Mouse (Mus musculus) CH12.LX (cell line): ENCODE data around the gene Btbd9. TPM values are rescaled to one million over a fixed set of nuclear protein-coding genes. Genes with fewer than 3 reads are reported as not detected.

Experiments used
- DNase-seq: peaks from one replicate; pipeline ENCODE4 v3.0.0-alpha.2; 2013; ENCODE audit errors: extremely low read depth
- H3K27ac ChIP-seq: 2 replicates; pipeline ENCODE4 v1.5.1; 2012; ENCODE audit warnings: low read depth, mild to moderate bottlenecking, control low read depth, moderate library complexity; ENCODE audit not compliant: insufficient read depth
- H3K27me3 ChIP-seq: replicated peaks from 2 replicates; pipeline ENCODE3; 2012; ENCODE audit warnings: inconsistent platforms
- H3K36me3 ChIP-seq, 2 experiments: replicated peaks in 1 of 2; 2 replicates each; pipeline versions ENCODE3 to v1.6.1; 2012; ENCODE audit warnings: inconsistent platforms in 1 of 2, low read length in 1 of 2, mild to moderate bottlenecking in 1 of 2, mixed read lengths in 1 of 2, moderate library complexity in 1 of 2; ENCODE audit not compliant: control insufficient read depth in 1 of 2, insufficient read depth in 1 of 2
- H3K4me1 ChIP-seq, 2 experiments: 2 replicates each; pipeline ENCODE4 v1.6.1; 2012; ENCODE audit warnings: inconsistent platforms in 1 of 2, moderate library complexity in 1 of 2; ENCODE audit not compliant: insufficient read depth in 2 of 2, control insufficient read depth in 1 of 2
- H3K4me2 ChIP-seq: 2 replicates; pipeline ENCODE4 v1.6.1; 2012; ENCODE audit warnings: low read depth, mild to moderate bottlenecking, control low read depth; ENCODE audit not compliant: poor library complexity, insufficient read depth, severe bottlenecking
- H3K4me3 ChIP-seq, 3 experiments: fragments of 150-350 bp in 1 of 3; sonication (generic) in 1 of 3; replicated peaks in 1 of 3; 2 replicates each; pipeline versions ENCODE3 to v1.5.1; 2011 to 2012; ENCODE audit warnings: low read depth in 2 of 3, low read length in 2 of 3, mild to moderate bottlenecking in 2 of 3, moderate library complexity in 2 of 3, control low read depth in 1 of 3, improper control_type of control experiment in 1 of 3, inconsistent platforms in 1 of 3, mixed read lengths in 1 of 3; ENCODE audit not compliant: poor library complexity in 1 of 3
- H3K79me2 ChIP-seq: replicated peaks from 2 replicates; pipeline ENCODE4 v1.6.1; 2012; ENCODE audit warnings: mild to moderate bottlenecking, moderate library complexity; ENCODE audit not compliant: control insufficient read depth, poor library complexity, insufficient read depth, severe bottlenecking; ENCODE audit errors: extremely low read depth
- H3K9ac ChIP-seq: 2 replicates; pipeline ENCODE4 v1.6.1; 2012; ENCODE audit warnings: low read depth, mild to moderate bottlenecking, control low read depth, moderate library complexity; ENCODE audit not compliant: insufficient read depth
- H3K9me3 ChIP-seq: replicated peaks from 2 replicates; pipeline ENCODE3; 2012; ENCODE audit warnings: low read length, inconsistent platforms, mixed read lengths
- CHD1 ChIP-seq: IDR thresholded peaks from 2 replicates; pipeline ENCODE4 v1.6.1; 2012; ENCODE audit warnings: low read depth, low read length, improper control_type of control experiment, inconsistent platforms
- CTCF ChIP-seq, 2 experiments: IDR thresholded peaks in 1 of 2; conservative IDR thresholded peaks in 1 of 2; 2 replicates each; pipeline ENCODE4 v1.5.1; 2011 to 2012; ENCODE audit warnings: low read depth in 2 of 2, low read length in 2 of 2, improper control_type of control experiment in 1 of 2, inconsistent platforms in 1 of 2, mild to moderate bottlenecking in 1 of 2, moderate library complexity in 1 of 2
- E2F4 ChIP-seq: IDR thresholded peaks from 2 replicates; pipeline ENCODE4 v1.6.1; 2011; ENCODE audit warnings: low read depth, low read length, improper control_type of control experiment; ENCODE audit not compliant: insufficient replicate concordance
- ELF1 ChIP-seq: IDR thresholded peaks from 2 replicates; pipeline ENCODE4 v1.6.1; 2014; ENCODE audit warnings: low read depth, mild to moderate bottlenecking, inconsistent platforms, low read length, improper control_type of control experiment
- GABPA ChIP-seq: IDR thresholded peaks from 2 replicates; pipeline ENCODE4 v1.6.1; 2012; ENCODE audit warnings: low read depth, low read length, improper control_type of control experiment, inconsistent platforms; ENCODE audit not compliant: insufficient replicate concordance
- JUN ChIP-seq: IDR thresholded peaks from 2 replicates; pipeline ENCODE4 v1.6.1; 2011; ENCODE audit warnings: low read depth, mild to moderate bottlenecking, low read length, improper control_type of control experiment, moderate library complexity; ENCODE audit not compliant: insufficient read depth
- JUND ChIP-seq: conservative IDR thresholded peaks from 2 replicates; pipeline ENCODE4 v1.6.1; 2011; ENCODE audit warnings: low read depth, low read length, improper control_type of control experiment
- MAX ChIP-seq: IDR thresholded peaks from 2 replicates; pipeline ENCODE4 v1.6.1; 2011; ENCODE audit warnings: low read length, improper control_type of control experiment
- MAZ ChIP-seq: IDR thresholded peaks from 2 replicates; pipeline ENCODE4 v1.6.1; 2012; ENCODE audit warnings: low read depth, mild to moderate bottlenecking, inconsistent platforms, low read length, improper control_type of control experiment, moderate library complexity
- MEF2A ChIP-seq: IDR thresholded peaks from 2 replicates; pipeline ENCODE4 v1.6.1; 2014; ENCODE audit warnings: low read depth, mild to moderate bottlenecking, inconsistent platforms, low read length, improper control_type of control experiment, borderline replicate concordance
- MXI1 ChIP-seq: IDR thresholded peaks from 2 replicates; pipeline ENCODE4 v1.6.1; 2011; ENCODE audit warnings: mild to moderate bottlenecking, low read depth, low read length, improper control_type of control experiment
- MYC ChIP-seq: IDR thresholded peaks from 2 replicates; pipeline ENCODE4 v1.6.1; 2011; ENCODE audit warnings: low read depth, mild to moderate bottlenecking, improper control_type of control experiment, low read length
- NRF1 ChIP-seq: IDR thresholded peaks from 2 replicates; pipeline ENCODE4 v1.6.1; 2014; ENCODE audit warnings: low read depth, mild to moderate bottlenecking, inconsistent platforms, low read length, improper control_type of control experiment, moderate library complexity
- PAX5 ChIP-seq: IDR thresholded peaks from 2 replicates; pipeline ENCODE4 v1.6.1; 2012; ENCODE audit warnings: low read length, inconsistent platforms, mixed read lengths
- POLR2A ChIP-seq: IDR thresholded peaks from 2 replicates; pipeline ENCODE4 v1.6.1; 2011; ENCODE audit warnings: low read depth, mild to moderate bottlenecking, improper control_type of control experiment, low read length
- POLR2AphosphoS2 ChIP-seq: IDR thresholded peaks from 2 replicates; pipeline ENCODE4 v1.6.1; 2011; ENCODE audit warnings: low read depth, low read length, improper control_type of control experiment
- SIN3A ChIP-seq: IDR thresholded peaks from 2 replicates; pipeline ENCODE4 v1.6.1; 2012; ENCODE audit warnings: low read length, improper control_type of control experiment, inconsistent platforms
- TBP ChIP-seq: conservative IDR thresholded peaks from 2 replicates; pipeline ENCODE4 v1.6.1; 2011; ENCODE audit warnings: low read depth, low read length, improper control_type of control experiment
- UBTF ChIP-seq: IDR thresholded peaks from 2 replicates; pipeline ENCODE4 v1.6.1; 2012; ENCODE audit warnings: low read depth, mild to moderate bottlenecking, inconsistent platforms, low read length, improper control_type of control experiment, moderate library complexity
- USF1 ChIP-seq: IDR thresholded peaks from 2 replicates; pipeline ENCODE4 v1.6.1; 2014; ENCODE audit warnings: low read depth, mild to moderate bottlenecking, inconsistent platforms, low read length, improper control_type of control experiment
- ZNF384 ChIP-seq: IDR thresholded peaks from 2 replicates; pipeline ENCODE4 v1.6.1; 2012; ENCODE audit warnings: low read depth, low read length, improper control_type of control experiment, inconsistent platforms
- dilution Hi-C: fragments of 300-500 bp; cut with MboI; formaldehyde crosslinking; loops from 2 replicates; pipeline ENCODE4 v1.14.3; 2020; ENCODE audit warnings: low sequenced_read_pairs; ENCODE audit not compliant: extremely low pct_unique_long_range_greater_than_20kb, extremely low pct_ligation_motif_present
- in situ Hi-C: fragments of 300-500 bp; cut with MboI; formaldehyde crosslinking; loops from 3 replicates; pipeline ENCODE4 v1.14.3; 2019; ENCODE audit warnings: low sequenced_read_pairs, low pct_ligation_motif_present, low pct_unique_long_range_greater_than_20kb, mixed read lengths
- polyA plus RNA-seq: library from polyadenylated mRNA; unstranded; fragments of >175 nt; gene quantifications from 2 replicates; pipeline ENCODE4 v1.2.1, GENCODE M21; 2012; ENCODE audit warnings: low read depth; ENCODE audit not compliant: insufficient read length
- total RNA-seq, 2 experiments: library from RNA; depleted of rRNA; stranded (reverse); fragments of 300-350 nt in 1 of 2; fragments of >200 nt in 1 of 2; gene quantifications; 2 replicates each; pipeline ENCODE4 v1.2.3; 2012 to 2014

Gene Btbd9
- total and polyA plus RNA-seq, 3 experiments: 19.3 to 25.4 (median 20.0) TPM

GRCm38 (mm10) chr17:30214393-30214792 is 361.9 kb downstream of the Btbd9 start (continued):
- no peak for TF ChIP-seq MAZ
- TF ChIP-seq, all 38 proteins: peak for 0

- no peaks in the 10 kb centered on the region for H3K9me3 ChIP-seq
- no peak overlapping the region for H3K9ac ChIP-seq
- DNase-seq: no peak
- in situ Hi-C loops (no loop called here), dilution Hi-C loops (no loop called here)
- H3K79me2 ChIP-seq: no peaks in the 10 kb centered on the region
- H3K4me1 ChIP-seq: no peaks in the 10 kb centered on the region
- H3K27me3 ChIP-seq: no peaks in the 10 kb centered on the region
- peaks cover 19 to 73% of the 10 kb centered on the region in 2 experiments for H3K36me3 ChIP-seq
- H3K27ac ChIP-seq: no peak overlapping the region
- TF ChIP-seq SIN3A (no peak), MXI1 (no peak), PAX5 (no peak), CHD1 (no peak), CTCF (conservative IDR thresholded peaks at IDR 0.05 in 1 of 2, IDR thresholded peaks at IDR 0.05 in 1 of 2; ENCODE audit: low read depth in 2 of 2, low read length in 2 of 2) (no peak), GABPA (no peak)
- H3K4me2 ChIP-seq: no peak overlapping the region
- no peak overlapping the region for H3K4me3 ChIP-seq
These were observed 362.9 kb downstream of the Btbd9 start for GRCm38 (mm10) chr17:30213371-30213770.

GRCm38 (mm10) chr17:30212647-30213046 is 363.6 kb downstream of the Btbd9 start:
- no peaks in the 10 kb centered on the region for H3K79me2 ChIP-seq
- no peaks in the 10 kb centered on the region for H3K4me1 ChIP-seq
- H3K4me3 ChIP-seq: no peak overlapping the region
- no peak for TF ChIP-seq PAX5
- TF ChIP-seq E2F4: no peak
- TF ChIP-seq JUND: no peak
- no peak for TF ChIP-seq MEF2A
- no peak for TF ChIP-seq ELF1
- no peak for TF ChIP-seq NRF1
- TF ChIP-seq CHD1: no peak
- no peak for TF ChIP-seq POLR2A
- no peak for TF ChIP-seq UBTF
- no peak for TF ChIP-seq POLR2AphosphoS2
- no peak for TF ChIP-seq TBP
- TF ChIP-seq MAX: no peak
- TF ChIP-seq MYC: no peak
- TF ChIP-seq USF1: no peak
- TF ChIP-seq ZNF384: no peak
- no peak for TF ChIP-seq CTCF (conservative IDR thresholded peaks at IDR 0.05 in 1 of 2, IDR thresholded peaks at IDR 0.05 in 1 of 2; ENCODE audit: low read depth in 2 of 2, low read length in 2 of 2)
- TF ChIP-seq JUN: no peak
- TF ChIP-seq, all 38 proteins: peak for 0
- H3K27me3 ChIP-seq: no peaks in the 10 kb centered on the region
- no peak overlapping the region for H3K4me2 ChIP-seq
- H3K36me3 ChIP-seq: peaks cover 25 to 73% of the 10 kb centered on the region in 2 experiments
- in situ Hi-C loops (no loop called here), dilution Hi-C loops (no loop called here)
- H3K9ac ChIP-seq: no peak overlapping the region
- no peak overlapping the region for H3K27ac ChIP-seq
- H3K9me3 ChIP-seq: no peaks in the 10 kb centered on the region
- no peak for DNase-seq
